Mouse (Mus musculus): ENCODE data around the gene Grm4.

Gene Grm4

GRCm38 (mm10) chr17:27445364-27446075 lies 75.7 kb downstream of the Grm4 start:
- DNase-seq (ENCODE audit: low read depth, low spot score): no peak

GRCm38 (mm10) chr17:27442538-27443113 lies 78.6 kb downstream of the Grm4 start:
- DNase-seq (ENCODE audit: low read depth, low spot score): peak; percentile 66

GRCm38 (mm10) chr17:27441778-27442177 lies 79.4 kb downstream of the Grm4 start:
- no peak for DNase-seq (ENCODE audit: low read depth, low spot score)

- DNase-seq (ENCODE audit: low read depth, low spot score): peak; percentile 39
These were observed 85.4 kb downstream of the Grm4 start for GRCm38 (mm10) chr17:27435799-27436198.

- DNase-seq (ENCODE audit: low read depth, low spot score): peak; percentile 76
These were observed 86.0 kb downstream of the Grm4 start for GRCm38 (mm10) chr17:27435225-27435624.

- DNase-seq (ENCODE audit: low read depth, low spot score): no peak
These were observed 87.1 kb downstream of the Grm4 start for GRCm38 (mm10) chr17:27434066-27434465.

- DNase-seq (ENCODE audit: low read depth, low spot score): no peak
These were observed 88.0 kb downstream of the Grm4 start for GRCm38 (mm10) chr17:27433179-27433680.

GRCm38 (mm10) chr17:27432145-27432650 lies 89.0 kb downstream of the Grm4 start:
- no peak for DNase-seq (ENCODE audit: low read depth, low spot score)

GRCm38 (mm10) chr17:27431049-27431839 lies 90.0 kb downstream of the Grm4 start:
- no peak for DNase-seq (ENCODE audit: low read depth, low spot score)

- DNase-seq (ENCODE audit: low read depth, low spot score): no peak
These were observed 91.4 kb downstream of the Grm4 start for GRCm38 (mm10) chr17:27429757-27430156.

GRCm38 (mm10) chr17:27425016-27425415 lies 96.2 kb downstream of the Grm4 start:
- DNase-seq (ENCODE audit: low read depth, low spot score): no peak

GRCm38 (mm10) chr17:27424356-27424755 lies 96.8 kb downstream of the Grm4 start:
- DNase-seq (ENCODE audit: low read depth, low spot score): no peak

GRCm38 (mm10) chr17:27422726-27423381 lies 98.3 kb downstream of the Grm4 start:
- peak; percentile 95 for DNase-seq (ENCODE audit: low read depth, low spot score)

- peak; percentile 35 for DNase-seq (ENCODE audit: low read depth, low spot score)
These were observed 98.9 kb downstream of the Grm4 start for GRCm38 (mm10) chr17:27422371-27422725.

GRCm38 (mm10) chr17:27421837-27422236 lies 99.4 kb downstream of the Grm4 start:
- DNase-seq (ENCODE audit: low read depth, low spot score): no peak

- DNase-seq (ENCODE audit: low read depth, low spot score): no peak
These were observed 112.2 kb downstream of the Grm4 start for GRCm38 (mm10) chr17:27409006-27409405.

GRCm38 (mm10) chr17:27408531-27408930 lies 112.7 kb downstream of the Grm4 start:
- peak; percentile 39 for DNase-seq (ENCODE audit: low read depth, low spot score)

- DNase-seq (ENCODE audit: low read depth, low spot score): no peak
These were observed 114.2 kb downstream of the Grm4 start for GRCm38 (mm10) chr17:27406956-27407355.

GRCm38 (mm10) chr17:27405376-27406024 lies 115.7 kb downstream of the Grm4 start:
- no peak for DNase-seq (ENCODE audit: low read depth, low spot score)

GRCm38 (mm10) chr17:27401200-27401599 lies 120.0 kb downstream of the Grm4 start:
- no peak for DNase-seq (ENCODE audit: low read depth, low spot score)

GRCm38 (mm10) chr17:27393931-27394330 lies 127.3 kb downstream of the Grm4 start:
- DNase-seq (ENCODE audit: low read depth, low spot score): no peak
